Mouse (Mus musculus) layer of hippocampus, adult 9-11 months (tissue): ENCODE results near the gene Gm20388.

Experiments
- DNase-seq: peaks from one replicate; pipeline ENCODE4 v3.0.0; 2022

The Gm20388 gene

DNA sequence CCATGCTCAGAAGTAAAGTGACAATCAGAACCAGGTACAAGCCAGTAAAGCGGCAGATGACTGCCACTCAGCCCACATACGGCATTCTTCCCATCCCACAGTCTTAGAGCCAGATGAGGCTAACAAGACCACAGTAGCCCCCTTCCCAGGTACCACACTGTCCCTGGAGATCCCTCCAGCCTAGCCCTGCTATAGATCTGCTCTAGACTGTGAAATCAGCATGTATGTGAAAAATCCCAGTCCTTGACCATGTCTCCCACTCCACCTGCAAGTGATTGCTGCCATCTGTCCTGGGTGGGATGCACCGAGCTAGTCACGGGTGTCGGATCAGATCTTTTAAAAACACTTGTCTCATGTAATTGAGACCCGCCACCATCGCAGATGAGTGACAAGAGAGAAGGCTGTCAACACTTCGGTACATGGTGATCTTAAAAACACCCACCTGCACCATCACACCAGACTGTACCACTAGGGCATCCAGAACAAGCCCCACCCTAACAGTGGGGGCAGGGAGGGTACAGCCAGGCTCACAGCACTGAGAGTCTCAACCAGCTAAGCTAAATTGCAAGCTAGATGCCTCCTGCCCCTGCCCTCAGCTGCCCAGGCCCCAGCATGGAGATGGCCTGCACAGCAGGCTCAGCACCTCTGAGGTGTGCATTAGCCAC lies 669.8 kb downstream of the Gm20388 start:
- peak; percentile 81 for DNase-seq

- no peak for DNase-seq
Observed at GRCm38 (mm10) chr8:120581329-120581728, 670.7 kb downstream of the Gm20388 start.

DNA sequence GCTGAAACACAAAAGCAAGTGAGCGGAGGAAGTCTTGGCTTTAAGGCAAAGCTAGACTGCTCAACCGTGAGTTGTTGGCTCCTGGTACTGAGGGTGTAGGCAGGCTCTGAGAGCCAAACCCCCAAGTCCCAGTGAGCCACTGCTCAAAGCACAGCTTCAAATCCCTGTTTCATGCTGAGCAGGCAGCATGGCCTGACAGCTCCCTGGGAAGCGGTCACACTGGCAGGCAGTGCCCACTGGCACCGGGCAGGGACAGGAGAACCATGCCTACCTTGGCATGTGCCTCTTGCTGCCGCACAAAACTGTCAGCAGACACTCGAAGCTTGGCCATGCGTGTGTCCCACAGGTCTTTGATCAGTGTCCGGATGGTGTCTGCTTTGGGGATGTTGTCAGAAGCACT lies 671.2 kb downstream of the Gm20388 start:
- DNase-seq = no peak

- no peak for DNase-seq
Observed at GRCm38 (mm10) chr8:120585521-120585920, 674.9 kb downstream of the Gm20388 start.

DNA sequence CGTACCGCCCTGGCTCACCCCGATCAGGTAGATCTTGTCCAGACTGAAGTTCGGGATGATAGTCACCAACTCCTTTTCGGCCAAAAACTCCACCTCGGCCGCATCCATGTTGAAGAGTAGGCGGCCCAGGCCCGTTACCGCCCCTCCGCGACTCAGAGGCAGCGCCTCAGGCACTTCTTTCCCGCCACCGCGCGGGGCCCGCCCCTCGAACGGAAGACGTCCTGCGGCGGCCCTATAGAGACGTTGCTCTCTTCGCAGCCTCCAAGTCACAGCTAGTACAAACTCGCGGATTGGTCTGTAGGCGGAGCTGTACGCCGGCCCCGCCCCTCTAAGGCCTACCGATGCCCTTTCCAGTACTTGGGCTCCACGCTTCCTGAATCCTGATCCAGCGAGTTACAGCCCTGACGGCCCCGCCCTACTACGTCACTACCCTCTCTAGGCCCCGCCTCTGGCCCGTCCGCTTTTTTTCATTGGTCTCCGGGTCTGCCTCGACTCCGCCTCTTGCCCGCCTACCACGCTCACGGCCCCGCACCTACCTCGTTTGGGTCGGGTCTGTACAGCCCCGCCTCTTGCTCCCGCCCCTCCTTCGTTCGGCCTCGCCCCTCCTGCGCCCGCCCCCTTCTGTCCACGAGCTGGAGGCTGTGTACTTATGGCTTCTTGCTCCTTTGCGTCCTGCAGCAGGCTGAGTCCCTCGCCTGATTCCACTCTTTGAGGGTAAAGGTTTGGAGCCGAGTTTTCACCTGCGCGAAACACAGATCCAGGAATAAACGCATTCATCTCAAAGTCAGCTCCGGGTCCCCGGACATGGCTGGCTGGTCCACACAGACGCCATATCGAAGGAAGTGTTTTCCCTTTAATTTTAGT lies 678.5 kb downstream of the Gm20388 start, which contains the start of gene Gins2:
Gins2 (minus strand) TSS at position 397 of the 864 bp plus-strand sequence.
- DNase-seq = peak; percentile 100

GRCm38 (mm10) chr8:120589921-120590320 lies 679.3 kb downstream of the Gm20388 start:
- no peak for DNase-seq

DNA sequence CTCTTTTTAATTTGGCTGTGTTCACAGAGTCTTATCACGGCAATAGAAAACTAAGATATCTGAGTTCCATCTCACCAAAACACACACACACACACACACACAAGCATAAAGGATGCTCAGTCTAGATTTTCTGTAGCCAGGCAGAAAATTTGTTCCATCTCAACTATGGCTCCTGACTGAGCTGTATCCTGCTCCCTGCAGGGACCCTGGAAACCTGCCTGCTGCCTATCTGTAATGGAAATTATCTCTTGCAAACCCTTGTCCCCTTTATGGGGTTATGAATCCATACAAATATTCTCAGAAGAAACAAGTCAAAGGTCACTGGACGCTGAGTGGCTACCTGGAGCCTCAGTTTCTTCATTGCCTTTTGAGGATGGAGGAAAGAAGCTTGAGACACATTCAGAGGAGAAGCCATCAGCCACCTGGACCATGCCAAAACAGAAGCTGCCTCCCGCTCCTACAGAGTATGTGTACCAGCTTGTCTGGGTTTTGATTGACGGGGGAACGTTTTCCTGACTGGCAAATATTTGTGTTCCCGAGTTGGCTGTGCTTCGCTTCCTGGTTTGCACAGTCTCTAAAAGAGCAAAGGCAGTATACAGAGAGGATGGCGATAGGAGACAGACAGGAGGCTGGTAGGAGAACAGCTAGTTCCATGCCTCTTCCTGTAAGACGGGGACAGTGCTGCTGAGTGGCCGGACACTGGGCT lies 681.1 kb downstream of the Gm20388 start:
- peak; percentile 76 for DNase-seq

DNA sequence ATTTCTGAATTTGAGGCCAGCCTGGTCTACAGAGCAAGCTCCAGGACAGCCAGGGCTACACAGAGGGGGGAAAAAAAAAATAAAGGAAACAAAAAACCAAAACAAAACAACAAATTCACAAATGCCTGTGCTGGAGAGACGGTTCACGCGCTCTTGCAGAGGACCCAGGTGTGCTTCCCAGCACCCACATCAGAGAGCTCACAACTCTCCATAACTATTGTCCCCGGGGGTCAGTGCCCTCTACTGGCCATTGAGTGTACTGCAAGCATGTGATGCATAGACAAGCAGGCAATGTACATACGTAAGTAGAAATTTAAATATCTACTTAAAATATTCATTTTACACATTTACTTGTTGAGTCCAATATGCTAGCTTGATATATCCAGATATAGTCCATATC lies 683.9 kb downstream of the Gm20388 start:
- no peak for DNase-seq

- DNase-seq = no peak
Observed at GRCm38 (mm10) chr8:120595963-120596362, 685.3 kb downstream of the Gm20388 start.

- DNase-seq = peak; percentile 94
Observed at GRCm38 (mm10) chr8:120598579-120598978, 687.9 kb downstream of the Gm20388 start.

- peak; percentile 80 for DNase-seq
Observed at GRCm38 (mm10) chr8:120599504-120599903, 688.9 kb downstream of the Gm20388 start.

DNA sequence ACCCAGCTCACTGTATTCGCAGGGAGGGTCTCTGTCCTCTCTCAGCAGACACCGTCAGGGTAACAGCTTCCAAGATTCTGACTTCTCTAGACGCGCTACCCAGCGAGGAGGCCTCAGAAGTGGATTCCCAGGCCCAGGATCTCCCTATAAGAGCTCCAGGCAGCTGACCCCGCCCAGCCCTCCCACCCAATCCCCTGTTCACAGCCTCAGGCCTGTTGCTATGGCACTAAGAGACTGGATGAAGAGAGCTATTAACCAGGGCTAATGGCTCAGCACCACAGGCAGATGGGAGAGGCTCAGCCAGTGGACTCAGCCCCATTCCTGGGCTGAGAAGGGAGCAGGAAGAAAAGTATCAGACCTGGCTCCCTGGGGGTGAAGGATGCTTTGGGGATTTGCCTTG lies 692.0 kb downstream of the Gm20388 start:
- DNase-seq = no peak

DNA sequence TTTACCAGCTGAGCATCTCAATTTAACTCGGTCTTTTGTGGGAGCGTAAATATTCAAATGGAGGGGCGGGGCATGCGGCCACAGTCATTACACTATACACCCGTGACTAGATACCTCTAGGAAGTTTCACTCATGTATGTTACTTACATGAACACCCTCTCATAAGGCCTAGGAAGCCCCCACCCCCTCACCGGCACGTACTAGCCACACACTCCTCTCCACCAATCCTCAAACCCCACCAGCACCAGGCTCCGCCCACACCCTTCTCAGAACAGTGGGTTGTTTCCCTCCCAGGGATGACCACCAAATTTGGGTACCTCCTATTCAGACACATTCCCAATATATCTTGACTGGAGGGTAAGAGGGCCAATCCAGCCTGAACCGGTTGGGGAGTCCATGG lies 696.8 kb downstream of the Gm20388 start:
- no peak for DNase-seq

- peak; percentile 59 for DNase-seq
Observed at GRCm38 (mm10) chr8:120607885-120608284, 697.2 kb downstream of the Gm20388 start.

GRCm38 (mm10) chr8:120610824-120611223 lies 700.2 kb downstream of the Gm20388 start:
- peak; percentile 52 for DNase-seq

GRCm38 (mm10) chr8:120614491-120614890 lies 703.9 kb downstream of the Gm20388 start:
- DNase-seq = no peak

GRCm38 (mm10) chr8:120616663-120617626 lies 706.3 kb downstream of the Gm20388 start:
- DNase-seq = no peak

DNA sequence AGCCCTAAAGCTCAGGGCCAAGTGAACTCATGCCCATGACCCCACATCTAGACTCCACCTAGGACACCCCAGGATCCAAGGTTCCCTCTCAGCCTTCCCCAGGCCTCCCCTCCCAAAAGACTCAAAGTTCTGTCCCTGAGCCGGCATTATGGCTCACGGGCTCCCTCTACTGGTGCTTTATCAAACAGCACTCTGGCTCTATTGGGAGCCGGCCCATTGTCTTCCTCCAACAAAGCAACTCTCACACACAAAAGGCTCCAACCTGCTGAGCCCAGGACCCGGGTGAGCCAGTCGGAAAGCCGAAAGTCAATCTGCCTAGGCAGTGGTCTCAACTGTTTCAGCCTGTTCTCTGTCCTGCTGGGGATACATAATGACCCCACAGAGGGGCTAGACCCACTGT lies 707.5 kb downstream of the Gm20388 start:
- peak; percentile 68 for DNase-seq

- peak; percentile 81 for DNase-seq
Observed at GRCm38 (mm10) chr8:120619235-120620180, 708.9 kb downstream of the Gm20388 start.

- DNase-seq = no peak
Observed at GRCm38 (mm10) chr8:120620441-120620840, 709.8 kb downstream of the Gm20388 start.

DNA sequence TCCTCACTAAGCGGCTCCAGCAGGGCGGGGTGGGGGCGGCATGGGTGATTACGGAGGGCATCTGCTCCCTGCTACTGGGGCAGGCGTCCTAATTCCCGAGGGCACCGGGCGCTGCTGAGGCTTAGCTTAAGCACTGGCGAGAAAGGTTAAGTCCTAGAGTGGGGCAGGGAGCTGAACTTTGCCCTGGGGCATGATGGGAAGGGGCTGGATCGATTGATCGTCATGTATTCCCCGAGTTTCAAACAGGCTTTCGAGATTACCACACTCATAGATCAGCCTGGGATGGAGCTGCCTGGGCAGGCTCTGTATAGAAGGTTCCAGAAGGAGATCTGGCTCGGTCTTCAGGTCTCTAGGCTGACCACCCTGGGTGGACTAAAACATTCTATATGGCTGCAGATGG lies 711.5 kb downstream of the Gm20388 start:
- no peak for DNase-seq
